Mouse (Mus musculus) testis, adult 2 months (tissue): Measurements from ENCODE around the gene Hist1h2ad. TPM values are rescaled to one million over a fixed set of nuclear protein-coding genes. Genes with fewer than 3 reads are reported as not detected.
"Not testable (repeated sequence)": the region's sequence is repeated elsewhere in the genome, so short reads cannot be mapped to it uniquely, and the experiment has no call there.

Experiments
- H3K27ac ChIP-seq: fragments of 200-500 bp; 2 replicates; pipeline ENCODE4 v1.5.1; 2012; ENCODE audit warnings: low read depth, low read length; ENCODE audit not compliant: control insufficient read depth, insufficient read depth
- H3K27me3 ChIP-seq: fragments of 200-500 bp; 2 replicates; pipeline ENCODE4 v1.6.1; 2012; ENCODE audit warnings: mild to moderate bottlenecking, low read length, moderate library complexity; ENCODE audit not compliant: control insufficient read depth, insufficient read depth
- H3K36me3 ChIP-seq: fragments of 200-500 bp; 2 replicates; pipeline ENCODE4 v1.6.1; 2012; ENCODE audit warnings: mild to moderate bottlenecking, low read length; ENCODE audit not compliant: control insufficient read depth, insufficient read depth
- H3K4me1 ChIP-seq: fragments of 200-500 bp; 2 replicates; pipeline ENCODE4 v1.6.1; 2012; ENCODE audit warnings: low read length; ENCODE audit not compliant: control insufficient read depth, insufficient read depth
- H3K4me3 ChIP-seq: fragments of 200-500 bp; 2 replicates; pipeline ENCODE4 v1.5.1; 2012; ENCODE audit warnings: low read depth, mild to moderate bottlenecking, low read length, moderate library complexity, mixed read lengths; ENCODE audit not compliant: control insufficient read depth
- CTCF ChIP-seq: fragments of 200-500 bp; IDR thresholded peaks from 2 replicates; pipeline ENCODE4 v1.5.1; 2012; ENCODE audit warnings: low read depth, mild to moderate bottlenecking, inconsistent platforms, low read length, moderate library complexity; ENCODE audit not compliant: control insufficient read depth, insufficient read depth, insufficient replicate concordance
- POLR2A ChIP-seq: fragments of 200-500 bp; IDR thresholded peaks from 2 replicates; pipeline ENCODE4 v1.6.1; 2012; ENCODE audit warnings: low read depth, mild to moderate bottlenecking, inconsistent platforms, low read length, moderate library complexity; ENCODE audit not compliant: control insufficient read depth
- polyA plus RNA-seq: library from polyadenylated mRNA; depleted of rRNA; stranded (reverse); fragments of >200 nt; gene quantifications from 2 replicates; pipeline ENCODE4 v1.2.3, GENCODE M21; 2012

Gene Hist1h2ad
- polyA plus RNA-seq, 1 experiment: 1.0 TPM

DNA sequence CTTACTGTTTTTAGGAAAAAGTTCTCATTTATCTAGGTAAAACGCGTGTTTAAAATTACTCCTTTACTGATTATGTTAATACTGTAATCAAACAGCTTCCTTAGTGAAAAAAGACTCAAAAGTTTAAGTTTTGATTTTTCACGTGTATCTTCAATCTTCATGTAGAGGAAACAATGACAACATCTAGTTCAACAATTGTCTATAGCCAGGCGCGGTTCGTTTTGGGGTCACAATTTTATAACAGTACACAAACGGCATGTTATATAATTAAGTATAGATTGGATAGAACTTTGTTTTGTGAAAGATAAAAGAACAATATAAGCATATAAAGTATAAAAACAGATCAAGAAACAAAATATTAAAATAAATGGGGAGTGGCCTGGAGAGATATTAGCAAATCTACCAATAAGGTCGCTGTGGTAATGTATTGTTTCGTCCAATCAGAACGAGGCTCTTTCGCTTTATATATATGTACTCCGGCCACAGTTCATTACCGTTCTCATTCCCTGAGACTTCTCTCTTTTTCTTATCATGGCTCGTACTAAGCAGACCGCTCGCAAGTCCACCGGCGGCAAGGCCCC is 1.2 kb downstream of the Hist1h2ad start, which contains the start of gene Hist1h3d:
TSS of gene Hist1h3d (plus strand) at position 493 of the 581 bp plus-strand sequence.
- Histone ChIP-seq H3K36me3 (no peaks in the 10 kb centered on the region), H3K27ac (0 out of 2 replicates have a peak within 1 kb of the TSS, but pooled peaks have one; percentile 29), H3K4me1 (peaks cover 4% of the 10 kb centered on the region), H3K4me3 (peak within 1 kb of the TSS; percentile 47), H3K27me3 (no peaks in the 10 kb centered on the region; the same call in 1 of the 2 replicates)
- TF ChIP-seq POLR2A (no peak), CTCF (no peak)

DNA sequence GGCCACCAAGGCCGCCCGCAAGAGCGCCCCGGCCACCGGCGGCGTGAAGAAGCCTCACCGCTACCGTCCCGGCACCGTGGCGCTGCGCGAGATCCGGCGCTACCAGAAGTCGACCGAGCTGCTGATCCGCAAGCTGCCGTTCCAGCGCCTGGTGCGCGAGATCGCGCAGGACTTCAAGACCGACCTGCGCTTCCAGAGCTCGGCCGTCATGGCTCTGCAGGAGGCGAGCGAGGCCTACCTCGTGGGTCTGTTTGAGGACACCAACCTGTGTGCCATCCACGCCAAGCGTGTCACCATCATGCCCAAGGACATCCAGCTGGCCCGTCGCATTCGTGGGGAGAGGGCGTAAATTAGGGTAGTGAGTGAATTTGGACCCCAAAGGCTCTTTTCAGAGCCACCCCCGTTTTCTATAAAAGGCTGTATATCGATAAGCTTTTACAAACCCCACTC is 1.7 kb downstream of the Hist1h2ad start:
- H3K36me3 ChIP-seq, H3K27me3 ChIP-seq, H3K27ac ChIP-seq, H3K4me1 ChIP-seq: not testable (repeated sequence)
- H3K4me3 ChIP-seq: peak overlapping the region; percentile 47

GRCm38 (mm10) chr13:23576351-23576881 is 2.2 kb downstream of the Hist1h2ad start:
- Histone ChIP-seq H3K36me3 (no peaks in the 10 kb centered on the region), H3K4me1 (peaks cover 6% of the 10 kb centered on the region), H3K27ac (no peak overlapping the region), H3K27me3 (no peaks in the 10 kb centered on the region; the same call in 1 of the 2 replicates), H3K4me3 (no peak overlapping the region)
- TF ChIP-seq CTCF (no peak), POLR2A (no peak)

GRCm38 (mm10) chr13:23576906-23577639 is 2.9 kb downstream of the Hist1h2ad start:
- no peaks in the 10 kb centered on the region; the same call in 1 of the 2 replicates for H3K27me3 ChIP-seq
- H3K36me3 ChIP-seq: no peaks in the 10 kb centered on the region
- H3K27ac ChIP-seq: no peak overlapping the region
- peaks cover 6% of the 10 kb centered on the region for H3K4me1 ChIP-seq
- no peak overlapping the region for H3K4me3 ChIP-seq
- no peak for TF ChIP-seq POLR2A
- TF ChIP-seq CTCF: no peak

DNA sequence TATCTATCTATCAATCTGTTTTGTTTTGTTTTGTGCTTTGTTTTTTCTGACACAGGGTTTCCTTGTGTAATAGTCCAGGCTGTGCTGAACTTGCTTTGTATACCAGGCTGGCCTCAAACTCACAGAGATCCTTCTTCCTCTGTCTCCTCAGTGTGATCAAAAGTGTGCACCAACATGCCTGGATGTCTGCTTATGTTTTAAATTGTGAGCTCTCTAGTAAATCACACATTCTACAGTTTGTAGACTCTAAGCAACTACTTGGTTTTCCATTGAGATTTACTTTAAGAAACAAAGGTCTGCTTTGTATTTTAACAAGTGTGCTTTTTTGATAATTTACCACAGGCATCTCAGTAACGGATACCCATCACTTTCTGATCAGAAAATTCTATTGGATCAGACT is 3.7 kb downstream of the Hist1h2ad start:
- no peak overlapping the region for H3K27ac ChIP-seq
- TF ChIP-seq POLR2A (no peak), CTCF (no peak)
- H3K4me3 ChIP-seq: no peak overlapping the region

GRCm38 (mm10) chr13:23581408-23582218 is 7.4 kb downstream of the Hist1h2ad start, which contains the start of gene Hist1h4d:
Gene Hist1h4d, plus strand, starts transcription at chr13:23581598.
- Histone ChIP-seq H3K4me1 (peaks cover 7% of the 10 kb centered on the region; the same call in 1 of the 2 replicates), H3K27me3 (no peaks in the 10 kb centered on the region; the same call in 1 of the 2 replicates), H3K4me3 (peak within 1 kb of the TSS; percentile 60), H3K36me3 (no peaks in the 10 kb centered on the region), H3K27ac (no peak within 1 kb of the TSS; the same call in 1 of the 2 replicates)
- TF ChIP-seq CTCF (no peak), POLR2A (peak; percentile 96)

More for the DNA sequence above, 3.7 kb downstream of the Hist1h2ad start:
- Histone ChIP-seq H3K27me3 (no peaks in the 10 kb centered on the region; the same call in 1 of the 2 replicates), H3K36me3 (no peaks in the 10 kb centered on the region), H3K4me1 (peaks cover 6% of the 10 kb centered on the region)
